Comparison of ENCODE assay signal across 14 mouse cellular contexts in the genomic region with DNA sequence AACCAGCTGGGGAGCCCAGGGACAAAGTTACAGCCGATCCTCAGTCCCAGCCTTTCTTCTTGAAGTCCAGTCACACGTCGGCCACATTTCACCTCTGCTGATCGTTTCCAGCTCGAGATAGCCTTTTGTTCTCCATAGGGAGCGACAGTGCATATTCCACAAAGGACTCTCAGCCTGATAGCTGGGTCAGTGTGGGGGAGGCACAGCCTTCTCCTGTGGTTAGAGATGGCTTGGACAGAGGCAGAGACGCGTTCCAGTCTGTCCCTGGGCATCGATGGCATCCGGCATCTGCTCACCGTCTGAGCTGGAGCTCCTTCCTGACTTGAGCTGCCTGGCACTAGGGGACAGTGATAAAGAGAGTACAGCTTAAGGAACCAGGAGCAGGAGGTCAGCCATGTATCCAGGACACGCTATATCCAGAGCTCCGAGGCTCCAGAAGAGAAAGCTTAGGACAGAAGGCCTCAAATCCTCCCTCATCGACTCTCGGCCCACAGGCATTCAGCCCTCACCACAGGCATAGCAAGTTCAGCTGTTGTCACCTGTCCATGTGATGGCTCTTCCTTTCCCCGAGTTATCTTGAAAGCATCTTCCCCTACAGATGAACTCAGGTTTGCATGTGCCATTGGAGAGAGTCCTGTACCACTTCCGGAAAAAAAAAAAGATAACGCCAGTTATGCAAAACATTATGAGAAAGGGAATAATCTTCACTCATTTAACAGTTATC.
DNase-seq lines count a peak whose midpoint lies in the region; ATAC-seq lines count a peak whose summit lies in the region.
"Had no signal": no experiment of that assay in that cellular context is flagged by ENCODE, and none has a peak within 500 bp of the region (broad histone marks: within the 10 kb centered on the region; RNA-seq: fewer than 3 reads in every experiment).

No protein-coding gene starts in this region.

- H3K4me3 ChIP-seq in kidney, embryonic 16.5 days (ENCODE audit: low read length), result no peak overlapping the region
- no peak overlapping the region for H3K4me3 ChIP-seq in limb, embryonic 13.5 days
- H3K4me3 ChIP-seq: neural tube, embryonic 12.5 days had no signal

- no peak overlapping the region; the same call in 1 of the 2 replicates for H3K9ac ChIP-seq in kidney, embryonic 16.5 days (replicated peaks; ENCODE audit: low read length)
- no peak overlapping the region; the same call in 1 of the 2 replicates for H3K9ac ChIP-seq in limb, embryonic 13.5 days
- H3K9ac ChIP-seq: neural tube, embryonic 12.5 days had no signal

- peaks cover 25% of the 10 kb centered on the region for H3K4me1 ChIP-seq in kidney, embryonic 16.5 days (ENCODE audit: insufficient read depth, low read length)
- H3K4me1 ChIP-seq in limb, embryonic 13.5 days, result peaks cover 38% of the 10 kb centered on the region

- ATAC-seq in CD4-positive, CD25-positive, alpha-beta regulatory T cell, adult 4 months, result no peak
- 0 out of 2 replicates have a peak, but pooled peaks have one; percentile 28 for ATAC-seq in kidney, embryonic 16.5 days (ENCODE audit: low FRiP score, low TSS enrichment)
- ATAC-seq in limb, embryonic 13.5 days (ENCODE audit: low FRiP score, low read depth), result no peak
- no peak for ATAC-seq in frontal cortex, adult (ENCODE audit: low TSS enrichment)
- ATAC-seq: Patski had no signal

- DNase-seq in CD4-positive, CD25-positive, alpha-beta regulatory T cell, adult 2 months (ENCODE audit: low read depth, low spot score), result peak; percentile 39
- DNase-seq in kidney, postnatal 10 days, result no peak
- peak; percentile 69 for DNase-seq in MN1 (ENCODE audit: low spot score)
- DNase-seq in left cerebral cortex, adult 9 months (ENCODE audit: low spot score in 2 of 2), result no peak
- DNase-seq: cerebellum, adult 9-10 months; kidney, adult 9 months; layer of hippocampus, postnatal 36 days had no signal

- no peaks in the 10 kb centered on the region for H3K9me3 ChIP-seq in kidney, embryonic 16.5 days (ENCODE audit: low read length)
- no peaks in the 10 kb centered on the region for H3K9me3 ChIP-seq in limb, embryonic 13.5 days
- H3K9me3 ChIP-seq: neural tube, embryonic 12.5 days had no signal

- H3K27ac ChIP-seq in kidney, embryonic 16.5 days (ENCODE audit: low read length), result no peak overlapping the region
- H3K27ac ChIP-seq in limb, embryonic 13.5 days, result peak overlapping the region; percentile 84; the same call in 1 of the 2 replicates
- H3K27ac ChIP-seq: neural tube, embryonic 12.5 days had no signal

- H3K4me2 ChIP-seq in kidney, embryonic 16.5 days (replicated peaks; ENCODE audit: low read depth, low read length), result no peak overlapping the region
- H3K4me2 ChIP-seq in limb, embryonic 13.5 days (replicated peaks), result no peak overlapping the region
- H3K4me2 ChIP-seq: lung, embryonic 14.5 days had no signal

- WGBS in kidney, embryonic 16.5 days, result 57% methylated on average over 18 of the region's 18 CpGs
- 57% methylated on average over 18 of the region's 18 CpGs for WGBS in limb, embryonic 13.5 days

- H3K27me3 ChIP-seq in kidney, embryonic 16.5 days (ENCODE audit: insufficient read depth, low read length), result no peaks in the 10 kb centered on the region
- H3K27me3 ChIP-seq in limb, embryonic 13.5 days, result no peaks in the 10 kb centered on the region
- H3K27me3 ChIP-seq: neural tube, embryonic 12.5 days; Patski had no signal

- H3K36me3 ChIP-seq in kidney, embryonic 16.5 days (ENCODE audit: insufficient read depth, low read length), result no peaks in the 10 kb centered on the region
- no peaks in the 10 kb centered on the region for H3K36me3 ChIP-seq in limb, embryonic 13.5 days
- H3K36me3 ChIP-seq: neural tube, embryonic 12.5 days had no signal

Comparison
In these comparisons a context has a peak if more than half of its experiments do, and no peak if none do; other contexts are left out.
1. DNase-seq: peak in CD4-positive, CD25-positive, alpha-beta regulatory T cell, adult 2 months (single experiment) and MN1 (single experiment); none in kidney, postnatal 10 days (single experiment) and left cerebral cortex, adult 9 months (0 of 2).